Mouse (Mus musculus) gonadal fat pad, adult 2 months (tissue): ENCODE measurements at regions not wholly inside any gene's neighbourhood (a gene's known extent, or its start where the extent isn't known, plus 50 kb on each side); places are given as distances from the start of the nearest gene placed in this dataset.

Experiments
- DNase-seq: peaks from one replicate; pipeline ENCODE4 v3.0.0-alpha.2; 2012; ENCODE audit warnings: low read depth

DNA sequence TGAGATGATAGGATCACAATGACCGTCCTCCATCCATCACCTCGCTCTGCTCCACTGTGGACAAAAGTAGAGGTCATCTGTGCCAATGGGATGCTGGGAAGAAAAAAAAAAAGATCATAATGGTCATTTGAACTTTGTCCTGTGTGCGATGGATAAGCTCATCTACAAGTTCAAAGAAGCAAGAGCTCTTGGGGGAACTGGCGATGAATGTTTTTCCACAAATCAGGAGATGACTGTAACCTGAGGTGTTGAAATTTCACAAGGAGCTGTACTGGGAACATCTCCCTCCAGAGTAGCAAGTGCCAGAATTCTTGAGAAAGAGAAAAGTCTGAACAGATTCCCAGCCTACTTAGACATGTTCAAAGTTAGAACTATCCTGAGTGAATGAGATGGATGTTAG is 287.0 kb downstream of the Tns3 start:
- no peak for DNase-seq

DNA sequence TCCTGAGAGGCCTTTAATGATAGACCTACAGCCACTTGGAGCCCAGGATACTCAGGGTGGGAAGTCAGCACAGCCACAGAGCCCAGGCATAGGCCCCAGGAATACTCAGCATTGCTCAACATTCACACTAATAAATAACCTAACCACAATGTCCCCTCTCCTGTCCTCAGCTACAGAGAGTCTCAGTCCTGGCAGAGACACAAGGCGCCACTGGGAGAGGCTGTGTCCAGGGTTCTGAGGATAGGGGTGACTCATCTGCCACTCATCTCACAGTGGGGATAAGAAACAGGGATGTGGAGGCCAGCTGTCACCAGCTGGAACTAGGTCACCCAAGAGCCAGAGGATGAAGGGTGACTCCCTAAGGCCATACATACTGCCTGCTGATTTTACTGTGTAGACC is 298.8 kb downstream of the Tns3 start:
- no peak for DNase-seq

DNA sequence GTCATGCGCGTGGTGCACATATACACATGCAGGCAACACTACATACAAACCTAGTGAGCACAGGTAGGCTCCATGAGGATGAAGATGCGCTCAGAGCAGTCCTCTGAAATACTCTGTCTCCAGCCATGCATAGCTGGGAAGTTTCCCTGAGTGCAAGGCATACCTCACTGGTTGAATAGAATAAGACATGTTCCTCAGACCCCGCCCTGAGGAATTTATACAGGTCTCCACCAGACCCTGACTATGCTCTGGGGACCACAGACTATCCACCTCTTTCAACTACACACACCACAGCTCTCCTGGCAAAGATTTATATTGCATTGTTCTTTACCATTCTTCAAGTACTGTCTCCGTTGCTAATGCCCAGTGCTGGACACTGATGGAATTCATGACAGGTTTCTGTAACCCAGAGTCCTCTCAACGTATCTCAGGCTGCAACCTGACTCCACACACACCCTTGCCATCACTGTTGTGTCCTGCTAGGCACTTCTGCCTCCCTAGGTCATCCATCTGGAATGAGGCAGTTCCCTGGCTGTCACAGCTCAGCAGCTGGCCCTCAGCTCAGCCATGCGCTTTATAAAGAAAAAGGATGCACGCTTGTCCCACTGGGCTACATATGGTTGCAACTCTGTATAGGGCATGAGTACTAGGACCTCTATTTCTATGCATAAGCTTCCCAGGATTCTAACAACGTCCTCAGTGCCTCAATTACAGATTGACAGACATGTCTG is 299.5 kb downstream of the Tns3 start:
- DNase-seq, result no peak

DNA sequence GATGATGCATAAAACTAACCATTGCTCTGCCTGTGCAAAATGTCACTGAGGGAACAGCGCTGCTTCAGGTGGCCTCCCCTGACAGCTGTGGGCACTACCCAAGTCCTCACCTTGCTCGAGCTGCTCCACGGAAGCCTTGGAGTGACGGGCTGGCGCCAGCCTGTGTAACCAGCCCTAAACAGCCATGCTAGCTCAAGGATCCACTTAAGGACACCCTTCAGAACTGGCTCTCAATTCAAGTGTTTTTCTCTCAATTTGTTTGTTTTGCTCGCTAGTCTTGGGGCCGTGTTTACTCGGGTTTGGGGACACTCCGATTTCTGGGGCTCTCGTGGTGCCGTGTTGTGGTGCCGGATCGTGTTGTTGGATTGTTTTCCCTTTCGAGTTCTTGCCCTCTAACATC is 319.4 kb downstream of the Tns3 start:
- no peak for DNase-seq

DNA sequence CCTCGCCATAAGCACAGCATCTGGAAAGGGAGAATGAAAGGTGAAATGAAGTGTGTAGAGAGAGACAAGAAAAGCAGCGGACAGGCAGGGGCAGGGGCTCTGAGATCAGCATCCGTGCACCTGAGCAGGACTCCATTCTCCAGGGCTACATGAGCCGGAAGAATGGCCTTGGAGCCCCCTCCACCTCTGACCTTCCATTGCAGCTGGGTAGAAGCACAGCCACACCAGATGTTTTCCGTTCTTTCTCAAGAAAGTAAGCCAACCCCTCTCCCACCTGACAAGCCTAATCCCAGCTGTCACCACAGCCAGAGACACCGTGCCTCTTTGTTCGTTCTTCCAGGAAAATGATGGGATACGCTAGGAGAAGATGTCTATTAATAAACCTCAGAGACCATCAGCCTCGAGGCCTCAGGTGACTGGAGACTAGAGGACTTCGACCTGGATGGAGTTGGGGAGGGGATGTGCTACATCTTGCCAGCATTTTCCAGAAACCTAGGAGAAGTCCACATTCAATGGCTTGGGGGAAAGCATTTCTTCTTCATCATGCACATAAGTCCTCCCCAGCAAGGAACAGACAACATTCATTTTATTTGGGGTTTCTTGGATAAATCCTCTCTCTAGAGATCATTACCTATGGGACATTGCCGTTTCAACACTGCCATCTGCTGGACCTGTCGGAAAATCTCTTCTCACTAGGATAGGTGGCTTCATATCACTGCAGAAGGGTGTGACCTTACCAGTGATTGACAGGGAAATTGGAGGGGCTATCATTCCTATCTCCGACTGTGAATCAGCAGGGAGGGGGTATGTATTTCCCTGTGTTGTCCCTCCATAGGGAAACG is 361.8 kb downstream of the Tns3 start:
- no peak for DNase-seq

DNA sequence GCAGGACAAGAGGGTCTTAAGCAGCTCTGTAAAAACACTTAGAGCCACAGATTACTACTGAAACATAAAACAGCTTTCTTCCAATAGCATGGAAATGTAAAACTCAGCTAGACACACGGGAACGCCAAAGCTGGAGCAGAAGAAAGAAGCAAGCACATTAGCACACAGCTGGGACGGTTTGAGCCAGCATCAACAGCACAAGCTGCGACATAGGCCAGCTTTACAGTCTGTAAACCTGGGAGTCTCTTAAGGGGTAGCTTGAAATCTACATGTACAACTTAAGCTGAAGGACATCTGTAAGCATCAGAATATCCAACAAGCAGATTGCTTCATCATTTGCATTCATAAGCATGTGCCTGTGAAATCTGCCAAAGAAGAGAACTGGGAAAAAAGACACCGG is 366.9 kb downstream of the Tns3 start:
- no peak for DNase-seq

DNA sequence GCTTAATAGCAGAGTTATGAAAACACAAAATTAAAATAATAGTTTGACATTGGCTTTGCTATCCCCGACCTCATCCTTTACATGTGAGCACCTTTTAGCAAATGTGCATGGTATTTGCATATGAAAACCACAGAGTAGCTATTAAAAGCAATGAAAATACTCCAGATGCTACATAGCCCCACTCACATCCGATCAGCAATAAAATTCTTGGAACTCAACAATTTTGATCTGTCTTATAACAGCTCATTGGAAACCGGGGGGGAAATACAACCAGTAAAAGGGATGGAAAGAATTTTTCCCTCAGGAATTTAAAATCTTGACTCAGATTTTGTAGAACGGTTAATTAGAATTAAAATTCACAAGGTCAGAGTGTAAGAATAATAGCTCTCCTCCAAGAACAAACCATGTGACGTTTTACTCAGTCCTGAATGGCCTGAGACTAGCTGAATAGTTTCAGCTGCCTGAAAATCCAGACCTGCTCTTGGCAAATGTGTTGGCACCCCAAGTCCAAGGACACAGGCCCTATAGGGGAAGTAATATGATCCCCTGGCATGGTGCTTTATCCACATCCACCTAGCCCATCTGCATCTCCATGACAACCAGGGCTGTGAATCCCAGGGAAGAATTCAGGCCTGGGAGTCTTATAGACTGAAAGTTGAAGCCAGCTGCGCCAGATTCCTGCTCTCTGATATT is 370.9 kb downstream of the Tns3 start:
- no peak for DNase-seq

DNA sequence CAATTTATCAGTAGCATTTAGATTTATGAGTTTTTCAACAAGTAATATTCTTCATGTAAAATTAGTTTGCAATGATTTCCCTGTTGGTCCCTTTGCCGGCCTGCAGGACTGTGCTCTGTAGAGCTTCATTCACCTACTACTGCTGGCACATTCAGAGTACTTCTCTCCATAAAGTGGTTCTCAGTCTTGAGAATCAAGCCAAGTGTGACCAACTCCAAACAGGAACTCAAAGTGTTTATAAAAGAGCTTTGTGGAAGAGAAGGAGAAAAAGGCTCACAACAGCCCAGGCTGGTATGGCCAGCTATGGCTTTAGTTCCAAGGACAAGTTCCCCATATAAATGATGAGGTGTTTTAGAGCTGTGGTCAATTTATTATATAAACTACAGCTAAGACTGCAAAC is 379.1 kb downstream of the Tns3 start:
- no peak for DNase-seq

DNA sequence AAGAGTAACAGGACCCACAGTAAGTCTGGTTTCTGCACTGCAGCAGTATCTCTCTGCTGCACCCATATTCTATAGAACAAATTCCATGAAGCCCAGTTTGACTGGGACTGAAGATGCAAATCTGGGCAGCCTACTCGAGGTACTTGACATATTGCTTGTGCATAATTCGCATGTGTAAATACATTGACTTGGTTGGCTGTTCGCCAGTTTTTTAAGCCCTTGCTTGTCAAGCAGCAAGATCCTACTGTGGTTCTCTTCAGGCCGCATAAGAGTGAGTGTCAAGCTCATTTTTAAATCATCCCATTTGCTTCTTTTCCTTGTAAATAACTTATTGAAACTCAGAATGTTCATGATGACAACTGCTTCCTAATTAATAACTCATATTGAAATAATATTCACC is 389.1 kb downstream of the Tns3 start:
- DNase-seq, result no peak

DNA sequence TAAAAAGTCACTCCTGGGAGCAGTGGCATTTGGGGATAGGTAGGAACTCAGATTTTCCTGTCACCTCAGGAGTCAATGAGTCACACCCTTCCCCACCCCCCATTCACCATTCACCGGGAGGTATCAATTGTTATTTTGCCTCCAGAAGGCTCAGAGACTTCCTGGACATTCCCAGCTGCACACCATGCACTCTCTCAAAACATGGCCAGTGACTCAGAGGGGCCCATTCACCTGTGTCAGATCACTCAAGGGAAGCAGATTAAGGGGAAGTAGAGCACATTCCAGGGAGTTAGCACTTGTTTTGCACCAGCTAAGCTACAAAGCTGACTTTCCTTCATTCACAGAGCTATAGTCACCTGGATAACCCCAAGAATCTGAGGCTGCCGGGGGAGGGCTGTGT is 395.2 kb downstream of the Tns3 start:
- DNase-seq, result no peak

DNA sequence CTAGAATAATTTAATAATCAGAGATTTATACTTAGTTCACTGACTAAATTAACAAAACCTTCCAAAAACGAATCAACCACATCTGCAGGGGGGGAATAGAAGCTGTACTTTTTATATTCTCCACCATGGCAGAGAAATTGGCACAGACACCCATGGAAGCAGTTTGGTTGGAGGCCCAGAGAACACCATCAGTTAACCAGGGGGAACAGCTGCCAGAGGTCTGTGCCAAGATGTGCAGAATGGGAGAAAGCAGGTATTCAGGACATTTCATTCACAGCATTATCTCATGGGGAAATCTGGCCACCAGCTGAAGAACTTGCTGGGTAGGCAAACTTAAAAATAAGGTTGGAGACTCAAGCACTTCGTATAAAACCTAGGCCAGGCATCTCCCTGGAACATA is 410.3 kb downstream of the Tns3 start:
- no peak for DNase-seq

DNA sequence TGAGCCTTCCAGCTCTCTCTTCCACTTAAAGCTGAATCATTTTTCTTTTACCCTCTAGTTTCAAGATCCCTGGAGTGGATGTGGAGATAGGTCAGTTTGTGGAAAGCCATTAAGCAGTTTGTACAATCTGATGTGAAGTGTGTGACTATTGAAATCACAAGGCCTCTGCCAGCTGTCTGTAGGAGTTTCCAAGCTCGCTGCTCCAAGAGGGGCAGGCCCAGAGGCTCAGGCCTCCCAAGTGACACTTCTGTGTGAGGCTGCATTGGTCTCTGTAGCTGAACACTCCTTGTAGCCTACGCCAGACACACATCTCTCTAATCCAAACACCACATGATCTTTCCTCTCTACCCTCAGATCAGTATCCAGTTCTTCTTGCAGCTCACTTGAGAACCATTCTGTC is 413.0 kb downstream of the Tns3 start:
- no peak for DNase-seq

DNA sequence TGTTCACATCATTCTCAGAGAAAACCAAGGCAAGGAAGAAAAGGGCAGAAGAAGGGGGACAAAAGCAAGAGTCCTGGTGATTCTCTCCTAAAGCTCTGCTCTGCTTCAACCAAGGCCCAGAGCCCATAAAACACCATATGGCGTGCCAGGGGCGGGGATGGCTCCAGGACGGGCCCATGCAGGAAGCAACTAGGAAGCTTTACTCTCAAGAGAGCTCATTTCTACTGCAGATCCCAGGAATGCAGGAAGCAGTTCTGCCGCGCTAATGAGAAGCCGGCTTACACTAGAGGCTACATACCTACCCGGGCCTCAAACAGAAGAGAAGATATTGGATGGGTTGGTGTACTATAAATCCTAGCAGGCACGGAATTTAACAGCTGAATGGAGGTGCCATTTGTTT is 414.9 kb downstream of the Tns3 start:
- DNase-seq, result no peak

DNA sequence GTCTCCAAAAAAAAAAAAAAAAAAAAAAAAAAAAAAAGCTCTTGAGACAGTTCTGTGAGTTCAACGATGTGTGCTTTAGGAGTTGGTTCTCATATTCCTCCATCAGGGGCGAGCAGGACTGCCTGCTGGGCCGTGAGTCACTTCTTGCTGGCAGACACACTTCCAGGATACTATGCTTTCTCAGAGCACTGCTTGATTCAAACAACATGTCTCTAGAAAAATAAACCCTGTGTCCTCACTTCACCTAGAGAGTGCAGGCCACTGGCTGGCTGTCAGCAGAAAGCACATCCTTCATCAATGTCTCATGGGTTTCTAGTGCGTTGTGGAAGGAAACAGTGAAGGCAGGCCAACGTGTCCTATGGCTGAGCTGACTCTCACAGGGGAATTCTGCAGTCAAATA is 416.8 kb downstream of the Tns3 start:
- no peak for DNase-seq

DNA sequence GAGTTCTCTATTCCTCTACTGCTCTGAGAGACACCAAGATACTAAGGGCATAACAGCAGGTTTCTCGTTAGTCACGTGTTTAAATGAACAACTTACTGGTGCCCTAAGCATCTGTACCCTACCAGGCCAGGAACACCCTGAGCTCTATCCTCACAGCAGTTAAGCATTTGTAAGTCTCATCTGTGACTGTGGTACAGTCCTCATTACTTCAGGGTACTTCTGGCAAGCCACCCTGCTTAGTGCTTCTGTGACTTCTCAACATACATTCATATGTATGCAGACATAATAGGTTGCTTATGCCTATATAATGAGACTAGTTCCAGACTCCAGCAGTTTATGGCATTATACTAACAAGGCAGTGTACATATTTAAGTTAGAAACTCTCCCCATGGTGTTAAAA is 417.3 kb downstream of the Tns3 start:
- no peak for DNase-seq

DNA sequence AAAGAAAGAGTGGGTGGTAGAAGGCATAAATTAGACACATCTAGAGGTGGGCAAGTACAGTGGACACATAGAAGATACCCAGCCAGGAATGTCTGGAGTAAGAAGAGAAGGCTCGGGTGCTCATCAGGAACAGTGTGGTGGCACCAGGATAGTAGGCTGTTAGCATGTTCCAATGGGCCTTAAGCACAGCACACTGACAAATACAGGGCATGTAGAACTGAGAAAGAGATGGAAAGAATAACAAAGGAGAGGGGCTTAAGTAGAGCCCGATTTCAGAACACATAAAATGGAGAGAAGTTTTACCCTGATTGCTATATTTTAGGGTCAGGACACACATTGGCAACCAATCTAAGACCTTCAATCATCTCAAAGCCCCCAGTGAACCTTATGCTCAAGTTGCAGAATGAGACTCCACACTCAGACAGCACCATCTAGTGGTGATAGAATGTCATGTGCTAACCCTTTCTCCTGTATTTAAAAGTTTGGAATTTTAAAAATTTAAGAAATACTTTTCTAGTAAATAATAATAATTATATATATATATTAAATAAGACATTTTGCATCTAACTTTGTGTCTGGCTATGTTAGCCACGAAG is 418.8 kb downstream of the Tns3 start:
- no peak for DNase-seq

DNA sequence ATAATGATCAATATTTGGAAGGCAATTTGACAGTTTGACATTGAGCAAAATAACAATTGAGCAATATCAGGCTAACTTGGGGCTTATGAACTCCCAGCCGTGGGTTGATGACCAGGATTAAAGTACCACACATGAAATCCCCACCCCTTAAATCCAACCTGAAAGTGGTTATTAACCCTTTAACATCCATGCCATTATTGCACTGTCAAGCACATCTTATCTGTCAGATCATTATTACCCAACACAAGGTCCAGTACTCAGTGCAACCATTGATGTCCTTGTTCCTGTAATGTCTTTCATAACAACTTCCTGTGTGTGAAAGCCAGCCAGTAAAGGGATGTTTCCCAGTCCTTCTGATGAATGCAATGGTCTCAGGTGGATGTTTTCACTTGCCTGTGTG is 425.8 kb downstream of the Tns3 start:
- DNase-seq, result no peak

DNA sequence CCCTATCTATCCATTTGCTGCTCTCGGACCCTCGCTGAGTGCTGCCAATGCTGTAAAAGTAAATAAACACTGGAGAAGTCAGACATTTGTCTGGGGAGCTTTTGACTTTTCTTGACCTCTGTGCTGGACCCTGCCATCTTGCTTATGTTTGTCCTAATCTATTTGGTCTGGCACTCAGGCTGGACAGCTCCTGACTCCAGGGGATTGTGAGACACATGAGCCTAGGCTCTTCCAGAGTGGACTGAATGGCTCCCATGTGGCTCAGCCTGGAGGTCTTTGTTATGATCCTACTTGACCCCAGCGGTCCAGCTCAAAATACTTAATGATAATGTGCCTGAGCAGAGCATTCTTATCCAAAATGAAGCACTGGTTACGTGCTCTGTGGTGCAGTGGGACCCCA is 426.8 kb downstream of the Tns3 start:
- DNase-seq, result no peak

DNA sequence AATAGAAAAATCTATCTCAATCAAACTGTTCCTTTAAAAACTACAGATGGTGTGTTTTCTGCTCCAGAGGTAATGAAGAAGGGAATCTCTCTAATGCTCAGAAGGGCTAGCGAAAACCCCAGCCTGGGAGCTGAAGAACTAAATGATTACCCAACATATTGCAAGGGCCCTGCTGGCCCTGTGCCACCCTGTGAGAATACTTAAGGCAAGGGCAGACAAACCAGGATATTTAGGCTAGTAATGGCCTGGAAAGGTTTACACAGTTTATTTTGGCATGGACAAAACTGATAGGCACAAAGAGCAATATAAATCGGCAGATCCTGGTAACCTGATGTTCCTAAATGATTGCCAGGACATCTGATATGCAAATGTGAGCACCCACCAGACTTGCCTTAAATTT is 428.3 kb downstream of the Tns3 start:
- DNase-seq, result no peak

DNA sequence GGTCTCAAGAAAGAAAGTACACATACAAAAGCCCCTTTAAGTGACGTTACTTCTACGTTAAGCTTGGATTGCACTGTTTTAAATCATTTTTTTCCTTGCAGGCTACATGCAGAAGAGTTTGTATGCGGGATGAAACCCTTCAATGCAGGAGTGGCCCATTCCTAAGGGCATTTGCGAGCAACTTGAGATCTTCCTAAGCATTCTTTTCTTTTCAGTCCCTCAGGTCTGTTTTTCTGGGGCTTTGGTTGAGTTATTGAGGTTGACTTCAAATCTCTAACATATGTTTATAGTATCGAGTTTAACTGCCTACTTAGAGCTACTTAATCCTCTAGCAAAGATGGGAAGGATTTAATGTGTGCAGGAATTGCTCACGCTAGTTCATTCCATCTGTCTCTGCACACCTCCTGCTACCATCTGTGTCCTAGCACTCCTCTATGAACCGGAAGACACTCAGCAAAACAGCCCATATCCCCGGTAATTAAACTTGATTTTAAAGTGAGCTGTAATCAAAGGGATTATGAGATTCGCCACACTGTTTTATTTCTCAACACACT is 431.6 kb downstream of the Tns3 start:
- DNase-seq, result no peak

DNA sequence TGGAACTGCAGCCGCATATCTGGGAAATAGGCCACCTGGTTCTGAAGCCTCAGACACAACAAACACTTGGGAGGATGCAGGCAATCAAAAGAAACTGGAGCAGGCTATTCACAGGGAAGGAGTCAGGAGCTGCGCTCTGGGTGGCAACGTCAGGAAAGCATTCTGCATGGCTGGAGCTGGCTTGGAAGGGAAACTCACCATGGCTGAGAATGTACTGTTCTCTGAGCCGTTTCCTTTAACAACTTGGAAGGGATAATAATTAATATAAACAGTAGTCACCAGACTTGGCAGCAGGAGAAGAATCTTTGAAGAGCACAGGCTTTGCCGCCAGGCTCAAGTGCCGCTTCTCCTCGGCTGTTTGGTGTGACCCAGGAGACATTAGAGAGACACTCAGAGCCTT is 434.5 kb downstream of the Tns3 start:
- no peak for DNase-seq

DNA sequence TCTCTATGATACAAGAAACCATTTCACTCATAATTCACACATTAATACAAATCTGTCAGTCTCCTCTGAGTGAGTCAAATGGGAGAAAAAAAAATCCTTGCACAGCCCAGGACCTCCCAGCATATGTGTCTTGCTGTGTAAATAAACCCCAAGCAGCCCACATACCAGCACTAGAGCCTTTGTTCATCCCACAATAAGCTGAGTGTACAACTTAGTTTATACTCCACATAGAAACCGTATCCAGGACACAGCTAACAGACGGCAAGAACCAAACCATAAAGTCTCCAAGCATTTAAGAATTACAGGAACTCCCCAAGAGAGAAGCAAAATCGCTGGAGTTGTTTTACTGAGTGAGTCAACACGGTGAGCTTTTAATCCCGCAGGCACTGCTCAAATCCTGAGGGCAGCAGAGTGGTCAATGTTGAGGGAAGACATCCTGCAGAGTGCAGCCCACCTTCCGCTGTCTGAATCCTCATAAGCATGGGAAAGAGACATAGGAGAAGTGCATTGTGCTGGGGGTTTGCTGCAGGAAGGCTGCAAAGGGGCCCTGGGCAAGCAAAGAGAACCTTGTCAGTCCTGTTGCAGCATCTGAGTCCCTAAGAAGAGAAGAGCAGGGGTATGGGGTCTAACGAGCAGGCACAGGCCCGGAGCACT is 436.4 kb downstream of the Tns3 start:
- no peak for DNase-seq
